Mouse (Mus musculus) layer of hippocampus, adult 9-11 months (tissue): ENCODE results near the gene Iqsec2.
"Not testable (repeated sequence)": the region's sequence is repeated elsewhere in the genome, so short reads cannot be mapped to it uniquely, and the experiment has no call there.

Source experiments
- DNase-seq: peaks from one replicate; pipeline ENCODE4 v3.0.0; 2022

Gene Iqsec2

DNA sequence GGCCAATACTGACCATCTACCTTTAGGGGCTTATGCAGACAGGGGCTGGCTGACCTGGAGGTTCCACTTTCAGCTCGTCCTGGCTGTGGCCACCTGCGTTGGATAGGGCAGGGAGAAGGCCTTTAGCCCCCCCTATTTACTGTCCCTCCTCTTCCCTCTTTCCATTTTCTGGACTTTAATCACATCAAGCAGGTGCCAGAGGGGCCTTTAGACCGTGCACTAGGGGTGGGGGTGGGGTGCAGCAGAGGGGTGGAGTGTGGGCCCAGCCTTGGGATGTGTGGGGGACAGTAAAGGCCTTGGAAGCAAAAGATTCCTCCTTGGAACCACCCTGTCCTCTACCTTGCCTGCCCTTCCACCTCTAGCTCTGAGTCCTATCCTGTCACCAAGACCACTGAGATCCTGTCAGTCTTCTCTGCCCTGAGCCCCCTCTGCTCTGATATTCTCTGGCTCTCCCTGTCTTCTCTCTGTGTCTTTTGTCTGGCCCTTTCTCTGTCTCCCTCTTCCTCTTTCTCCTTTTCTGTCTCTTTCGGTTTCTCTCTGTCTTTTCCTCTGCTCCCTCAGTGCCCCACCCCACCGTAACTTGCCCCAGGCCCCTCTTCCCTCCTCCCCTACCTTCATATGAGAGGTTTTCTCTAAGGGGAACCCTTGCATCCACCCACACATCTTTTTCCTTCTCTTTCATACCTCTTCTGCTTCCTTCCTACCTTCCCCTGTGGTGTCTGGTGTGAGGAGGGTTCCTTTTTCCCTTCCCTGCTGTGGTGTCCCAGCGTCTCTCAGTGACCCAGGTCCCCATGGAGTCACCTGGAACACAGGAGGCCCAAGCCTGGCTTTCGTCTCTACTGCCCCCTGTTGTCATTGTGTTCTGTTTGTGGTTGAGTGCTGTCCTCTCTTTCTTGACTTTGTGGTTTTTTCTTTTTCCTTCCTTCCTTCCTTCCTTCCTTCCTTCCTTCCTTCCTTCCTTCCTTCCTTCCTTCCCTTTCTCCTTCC, 35.9 kb downstream of the Iqsec2 start:
- DNase-seq, result no peak

DNA sequence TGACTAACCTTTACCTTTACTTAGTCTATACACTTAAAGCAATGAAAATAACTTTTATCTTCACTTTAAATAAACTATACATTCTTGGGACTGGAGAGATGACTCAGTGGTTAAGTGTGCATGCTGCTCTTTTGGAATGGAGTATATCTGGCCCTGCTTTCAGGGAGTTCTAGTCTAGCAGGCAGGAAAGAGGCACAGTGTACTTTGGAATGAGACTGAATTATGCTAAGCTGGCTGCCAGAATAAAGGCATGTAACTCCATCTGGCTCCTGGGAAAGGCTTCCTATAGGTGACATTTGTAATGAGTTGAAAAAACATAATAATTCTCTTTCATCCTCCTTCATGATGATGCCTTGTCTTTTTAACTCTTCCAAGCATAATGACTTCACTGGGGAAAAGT, 43.1 kb downstream of the Iqsec2 start:
- DNase-seq, result no peak

DNA sequence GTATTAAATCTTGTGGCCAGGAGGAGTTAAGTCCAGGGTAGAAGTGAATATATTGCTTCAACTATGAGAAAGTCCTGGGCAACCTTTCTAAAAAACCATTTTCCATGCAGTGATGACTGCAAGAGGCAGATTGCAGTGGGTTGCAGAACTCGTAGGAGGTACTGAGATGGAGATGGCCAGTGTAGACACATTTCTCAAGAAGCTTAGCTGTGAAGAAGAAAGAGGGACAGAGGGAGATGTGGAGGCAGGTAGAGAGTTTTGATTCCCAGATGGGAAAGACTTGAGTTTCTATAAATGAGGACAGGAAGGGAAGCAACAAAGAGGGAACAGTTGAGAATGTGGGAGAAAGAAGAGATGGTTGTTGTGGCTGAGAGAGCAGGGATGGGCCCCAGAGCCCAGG, 47.2 kb downstream of the Iqsec2 start:
- no peak for DNase-seq

DNA sequence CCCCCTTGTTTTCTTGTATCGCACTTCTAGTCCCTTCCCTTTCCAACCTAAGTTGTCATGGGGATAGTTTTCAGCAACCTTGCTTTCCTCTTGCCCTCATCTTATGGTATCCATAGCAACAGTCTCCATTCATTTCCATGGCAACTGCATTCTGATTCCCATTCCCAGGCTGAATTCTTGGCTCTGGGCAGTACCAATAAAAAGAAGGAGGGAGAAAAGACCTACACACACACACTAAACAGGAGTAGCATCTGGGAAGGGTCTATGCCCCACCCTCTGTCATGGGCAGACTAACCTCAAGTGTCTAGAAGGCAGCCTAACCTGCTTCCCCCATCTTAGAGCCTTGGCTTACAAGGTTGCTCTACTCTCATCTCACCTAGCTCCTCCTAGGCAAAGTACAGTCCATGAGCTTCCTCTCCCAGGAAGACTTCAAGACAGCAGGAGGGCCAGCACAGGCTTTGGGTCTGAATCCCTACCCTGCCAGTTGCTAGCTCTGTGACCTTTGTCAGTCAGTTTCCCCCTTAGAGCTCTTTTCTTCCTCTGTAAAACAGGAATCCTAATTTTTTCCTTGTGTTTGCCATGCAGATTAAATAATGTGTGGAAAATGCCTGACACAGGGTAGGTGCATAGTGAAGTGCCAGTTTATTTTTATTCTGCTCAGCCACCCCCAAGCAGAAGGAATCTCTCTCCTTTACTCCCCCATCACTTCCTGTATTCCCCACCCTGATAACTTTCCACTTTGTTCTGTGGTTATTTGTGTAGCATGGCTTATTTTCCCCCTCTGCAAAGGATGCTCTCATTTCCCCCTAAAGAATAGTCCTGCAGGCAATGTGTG, 54.0 kb downstream of the Iqsec2 start:
- no peak for DNase-seq

DNA sequence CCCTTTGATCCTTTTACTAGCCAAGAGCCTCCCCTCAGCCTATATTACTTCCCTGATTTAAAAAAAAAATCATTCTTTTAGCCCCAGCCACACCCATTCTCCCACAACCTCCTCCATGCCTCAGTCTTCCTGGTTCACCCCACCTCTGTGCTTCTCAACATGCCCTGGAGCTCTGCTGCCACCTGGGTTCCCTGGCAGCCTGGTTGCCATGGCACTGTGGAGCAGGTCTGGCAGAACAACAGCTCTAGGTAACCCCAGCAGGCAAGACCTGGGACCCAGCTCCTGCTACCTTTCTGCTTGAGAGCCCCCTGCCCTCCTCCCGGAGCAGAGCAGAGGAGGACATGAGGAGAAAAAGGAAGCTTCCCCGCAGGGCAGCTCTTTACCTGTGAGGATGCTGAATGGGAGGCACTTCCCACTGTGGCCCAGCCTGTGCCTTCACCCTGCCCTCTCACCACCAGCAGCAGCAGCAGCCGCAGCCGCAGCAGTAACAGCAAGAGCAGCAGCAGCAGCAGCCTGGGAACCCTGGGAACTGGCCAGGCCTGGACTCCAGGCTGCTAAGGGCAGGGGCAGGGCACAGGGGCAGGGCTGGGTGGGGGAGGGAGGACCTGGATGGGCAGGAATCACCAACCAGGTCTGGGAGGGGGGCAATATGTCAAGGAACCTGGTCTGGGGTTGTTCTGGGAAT, 57.8 kb downstream of the Iqsec2 start:
- no peak for DNase-seq

DNA sequence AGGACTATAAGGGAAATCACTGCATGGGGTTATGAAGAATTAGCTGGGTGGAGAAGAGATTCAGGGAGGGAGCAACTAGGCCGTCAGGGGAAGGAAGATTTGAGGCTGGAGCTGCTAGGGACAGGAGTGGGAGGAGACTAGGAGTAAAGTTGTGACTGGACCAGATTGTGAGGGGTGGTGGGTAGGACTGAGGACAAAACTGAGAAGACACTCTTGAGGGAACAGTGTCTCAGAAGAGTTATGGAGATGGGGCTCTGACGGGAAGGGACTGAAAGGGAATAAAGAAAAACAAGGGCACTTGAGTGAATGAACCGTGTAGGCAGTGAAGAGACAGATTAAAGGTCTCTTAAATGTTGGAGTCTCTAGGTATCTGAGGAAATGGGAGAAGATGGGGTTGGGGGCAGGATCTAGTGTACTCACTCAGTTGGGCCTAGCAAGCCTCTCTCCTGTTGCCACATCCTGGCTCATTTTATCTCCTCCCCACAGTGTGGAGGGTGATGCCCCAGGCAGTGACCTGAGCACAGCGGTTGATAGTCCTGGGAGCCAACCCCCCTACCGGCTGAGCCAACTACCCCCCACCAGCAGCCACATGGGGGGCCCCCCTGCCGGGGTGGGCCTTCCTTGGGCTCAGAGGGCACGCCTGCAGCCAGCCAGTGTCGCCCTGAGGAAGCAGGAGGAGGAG, 58.5 kb downstream of the Iqsec2 start:
- DNase-seq, result no peak

DNA sequence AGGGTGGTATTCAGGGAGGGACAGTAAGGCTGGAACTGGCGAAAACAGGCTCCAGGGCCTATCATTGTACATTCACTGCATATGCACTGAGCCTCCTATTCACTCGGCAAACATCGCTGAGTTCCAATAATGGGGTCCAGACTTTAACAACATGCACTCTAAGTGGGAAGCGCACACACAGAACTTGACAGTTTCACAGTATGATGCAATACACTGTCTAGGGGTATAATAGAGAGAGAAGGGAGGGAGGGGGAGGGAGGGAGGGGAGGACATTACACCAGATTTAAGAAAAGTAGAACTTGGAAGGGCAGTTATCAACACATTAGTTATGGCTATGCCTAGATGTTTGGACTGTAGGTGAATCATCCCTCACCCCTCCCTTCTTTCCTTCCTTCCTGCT, 59.2 kb downstream of the Iqsec2 start:
- DNase-seq, result no peak

DNA sequence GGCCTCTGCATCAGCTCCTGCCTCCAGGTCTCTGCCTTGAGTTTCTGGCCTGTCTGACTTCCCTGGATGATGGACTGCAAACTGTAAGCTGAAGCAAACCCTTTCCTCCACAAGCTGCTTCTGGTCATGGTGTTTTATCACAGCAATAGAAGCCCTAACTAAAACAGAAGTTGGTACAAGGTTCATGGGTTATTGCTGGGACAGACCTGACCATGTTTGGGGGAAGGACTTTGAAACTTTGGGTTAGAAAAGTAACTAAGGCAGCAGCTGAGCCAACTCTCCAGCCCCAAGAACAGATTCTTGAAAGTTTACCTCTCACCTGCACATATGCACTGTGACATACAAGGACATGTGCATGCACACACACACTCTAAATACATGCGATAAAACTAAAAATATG, 61.4 kb downstream of the Iqsec2 start:
- no peak for DNase-seq

DNA sequence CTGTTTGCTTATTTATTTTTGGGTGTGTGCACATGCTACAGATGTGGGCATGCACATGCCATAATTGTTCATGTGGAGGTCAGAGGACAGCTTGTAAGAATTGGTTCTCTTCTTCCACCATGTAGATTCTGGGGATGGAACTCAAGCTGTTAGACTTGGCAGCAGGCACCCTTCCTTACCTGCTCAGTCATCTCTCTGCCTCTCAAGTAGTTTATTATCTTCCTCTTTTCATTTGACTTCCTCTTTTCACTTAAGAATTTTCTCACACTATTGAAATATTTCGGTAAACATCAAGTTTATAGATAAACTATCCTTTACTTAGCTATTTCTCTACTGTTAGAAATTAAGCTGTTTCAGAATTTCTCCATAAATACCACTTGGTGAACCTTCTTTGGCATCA, 70.6 kb downstream of the Iqsec2 start:
- no peak for DNase-seq

DNA sequence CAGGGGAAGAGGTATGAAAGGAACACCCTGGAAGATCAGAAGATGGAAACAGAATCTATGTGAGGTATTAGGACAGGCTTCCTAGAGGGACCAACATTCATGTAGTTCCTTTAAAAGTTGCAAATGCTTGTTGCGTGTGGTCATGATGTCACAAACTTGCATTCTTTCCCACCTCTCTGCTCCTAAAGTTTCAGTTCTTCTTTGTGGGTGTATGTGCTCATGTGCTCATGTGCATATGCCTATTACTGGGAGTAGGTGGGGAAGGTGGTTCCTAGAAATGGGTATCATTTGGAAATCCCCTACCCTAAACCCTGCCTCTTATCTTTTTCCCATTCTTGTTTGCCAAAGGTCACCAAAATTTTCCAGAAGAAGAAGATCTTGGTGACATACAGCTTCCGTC, 74.5 kb downstream of the Iqsec2 start:
- no peak for DNase-seq

DNA sequence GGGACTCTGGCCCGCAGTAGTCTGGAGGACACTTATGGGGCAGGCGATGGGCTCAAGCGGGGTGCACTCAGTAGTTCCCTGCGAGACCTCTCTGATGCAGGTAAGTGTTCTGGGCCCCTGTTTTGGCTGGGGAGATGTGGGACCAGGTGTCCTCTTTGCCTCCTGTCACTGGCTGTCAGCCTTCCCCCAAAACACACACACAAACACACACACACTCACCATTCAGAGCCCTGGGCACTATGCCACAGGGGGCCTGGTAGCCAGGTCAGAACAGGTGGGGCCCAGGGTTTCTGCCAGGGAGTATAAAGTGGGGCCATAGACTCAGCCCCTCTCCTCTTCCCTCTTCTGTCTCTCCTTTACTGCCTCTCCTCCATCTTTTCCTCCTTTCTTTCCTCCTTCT, 77.7 kb downstream of the Iqsec2 start:
- DNase-seq, result no peak

DNA sequence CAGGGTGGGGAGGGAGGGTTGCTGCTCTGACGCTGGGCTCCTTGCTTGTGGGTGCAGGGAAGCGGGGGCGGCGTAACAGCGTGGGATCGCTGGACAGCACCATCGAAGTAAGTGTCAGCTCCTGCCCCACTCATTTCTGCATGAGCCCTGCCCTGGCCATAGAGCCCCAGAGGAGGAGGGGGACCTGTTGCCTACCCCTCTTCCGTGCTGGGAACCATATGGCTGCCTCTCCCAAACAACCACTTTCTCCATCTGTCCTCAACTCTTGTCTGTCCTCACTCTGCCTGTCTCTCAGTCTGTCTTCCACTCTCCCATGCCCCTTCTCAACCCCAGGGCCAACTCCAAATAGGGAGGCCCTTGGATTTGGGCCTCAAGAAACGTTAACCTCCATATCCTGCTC, 78.2 kb downstream of the Iqsec2 start:
- no peak for DNase-seq

DNA sequence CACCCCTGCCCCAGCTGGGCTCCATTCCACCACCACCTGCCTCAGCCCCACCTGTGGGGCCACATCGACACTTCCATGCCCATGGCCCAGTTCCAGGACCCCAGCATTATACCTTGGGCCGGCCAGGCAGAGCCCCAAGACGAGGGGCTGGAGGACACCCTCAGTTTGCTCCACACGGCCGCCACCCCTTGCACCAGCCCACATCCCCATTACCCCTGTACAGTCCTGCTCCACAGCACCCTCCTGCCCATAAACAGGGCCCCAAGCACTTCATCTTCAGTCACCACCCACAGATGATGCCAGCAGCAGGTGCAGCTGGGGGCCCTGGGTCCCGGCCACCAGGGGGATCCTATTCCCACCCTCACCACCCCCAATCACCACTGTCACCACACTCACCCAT, 79.2 kb downstream of the Iqsec2 start:
- DNase-seq, result no peak

DNA sequence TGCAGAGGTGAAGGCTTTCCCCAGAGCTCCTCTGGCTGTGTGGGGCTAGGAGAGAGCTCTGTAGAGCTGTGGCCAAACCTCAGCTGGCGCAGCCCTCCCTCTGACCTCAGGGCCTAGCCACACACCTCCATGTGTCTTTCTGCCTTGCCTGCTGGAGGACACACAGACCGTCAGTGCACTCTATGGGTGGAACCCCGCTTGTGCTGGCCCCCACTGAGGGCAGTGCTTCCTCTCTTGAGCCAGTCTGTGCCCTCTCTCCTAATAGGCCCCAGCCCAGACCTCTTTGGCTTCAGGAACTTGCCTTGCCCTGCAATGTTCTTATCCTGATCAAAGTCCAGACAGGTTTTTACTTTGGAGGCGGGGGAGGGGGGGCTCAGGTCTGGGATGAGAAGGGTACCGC, 80.2 kb downstream of the Iqsec2 start:
- no peak for DNase-seq

DNA sequence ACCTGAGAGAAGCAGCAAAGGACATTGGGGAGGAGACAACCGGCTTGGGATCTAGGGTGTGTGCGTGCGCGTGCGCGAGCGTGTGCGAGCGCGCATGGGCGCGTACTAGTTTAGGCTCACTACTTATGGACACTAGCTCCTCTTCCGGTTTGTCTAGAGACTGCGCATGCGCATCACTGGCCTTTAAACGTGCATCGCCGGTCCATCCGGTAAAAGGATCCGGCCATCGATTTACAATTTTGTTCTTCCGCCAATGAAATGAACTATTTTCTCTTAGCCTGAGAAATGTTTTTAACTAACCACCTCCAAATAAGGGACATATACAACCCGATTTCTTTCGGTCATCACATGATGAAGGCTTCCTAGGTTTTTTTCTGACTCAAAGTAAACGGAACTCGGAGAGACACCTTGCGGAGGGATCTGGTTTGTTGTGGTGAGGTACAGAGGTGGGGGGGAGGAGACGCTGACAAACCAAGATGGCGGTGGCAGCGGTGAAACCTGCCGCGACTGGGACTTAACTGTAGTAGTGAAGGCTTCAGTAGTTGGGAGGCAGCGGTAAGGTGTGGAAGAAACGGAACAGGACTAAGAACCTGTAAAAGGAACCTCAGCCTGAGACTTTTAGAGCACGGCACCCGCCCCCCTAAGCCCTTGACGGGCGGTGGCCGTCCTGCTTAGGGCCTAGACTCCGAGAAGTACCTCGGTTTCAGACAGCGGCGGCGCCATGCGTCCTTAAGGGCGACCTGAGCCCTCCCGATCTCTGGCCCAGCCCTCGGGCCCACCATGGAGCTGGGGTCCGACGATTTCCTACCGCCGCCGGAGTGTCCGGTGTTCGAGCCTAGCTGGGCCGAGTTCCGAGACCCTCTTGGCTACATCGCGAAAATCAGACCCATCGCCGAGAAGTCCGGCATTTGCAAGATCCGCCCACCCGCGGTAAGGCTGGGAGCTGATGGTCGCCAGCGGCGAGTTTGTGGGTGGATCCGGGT, 89.0 kb downstream of the Iqsec2 start, which contains the start of gene Kdm5c:
TSS of gene Kdm5c (plus strand) at position 240 of the 983 bp plus-strand sequence.
- peak; percentile 97 for DNase-seq

DNA sequence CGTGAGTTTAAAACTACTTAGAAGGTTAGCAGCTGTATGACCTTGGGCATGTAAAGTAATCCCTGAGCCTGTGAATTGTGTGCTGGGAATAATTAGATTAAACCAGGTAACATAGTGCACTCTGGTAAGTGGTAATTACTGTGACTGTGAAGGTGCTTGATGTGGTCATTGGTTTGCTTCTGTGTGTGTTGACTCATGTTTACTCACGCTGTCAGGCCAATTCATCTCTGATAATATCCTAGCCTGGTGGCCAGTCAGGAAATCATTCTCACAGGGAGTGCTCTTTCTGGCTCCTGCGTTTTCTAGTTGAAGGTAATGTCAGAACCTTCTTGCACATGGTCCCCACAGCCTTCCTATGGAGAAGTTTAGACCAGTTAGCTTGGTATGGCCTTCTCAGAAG, 90.1 kb downstream of the Iqsec2 start:
- DNase-seq, result no peak

DNA sequence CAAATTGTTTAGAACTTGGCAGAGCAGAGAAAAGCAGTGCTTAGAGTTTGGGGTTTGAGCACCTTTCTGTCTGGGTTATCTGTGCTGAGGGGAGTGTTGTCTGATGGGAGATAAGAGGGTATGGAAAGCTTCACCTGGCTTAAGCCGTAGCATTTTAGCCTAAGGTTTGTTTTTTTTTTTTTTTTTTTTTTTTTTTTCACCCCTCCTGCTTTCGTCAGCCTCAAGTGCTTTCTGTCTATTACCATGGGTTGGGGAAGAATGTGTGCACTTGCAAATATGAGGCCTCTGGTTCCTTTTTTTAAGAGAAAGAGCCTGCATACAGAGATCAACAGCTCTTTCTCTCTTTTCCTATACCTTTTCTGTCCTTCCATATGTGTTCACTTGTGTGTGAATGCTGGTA, 91.7 kb downstream of the Iqsec2 start:
- DNase-seq, result no peak

DNA sequence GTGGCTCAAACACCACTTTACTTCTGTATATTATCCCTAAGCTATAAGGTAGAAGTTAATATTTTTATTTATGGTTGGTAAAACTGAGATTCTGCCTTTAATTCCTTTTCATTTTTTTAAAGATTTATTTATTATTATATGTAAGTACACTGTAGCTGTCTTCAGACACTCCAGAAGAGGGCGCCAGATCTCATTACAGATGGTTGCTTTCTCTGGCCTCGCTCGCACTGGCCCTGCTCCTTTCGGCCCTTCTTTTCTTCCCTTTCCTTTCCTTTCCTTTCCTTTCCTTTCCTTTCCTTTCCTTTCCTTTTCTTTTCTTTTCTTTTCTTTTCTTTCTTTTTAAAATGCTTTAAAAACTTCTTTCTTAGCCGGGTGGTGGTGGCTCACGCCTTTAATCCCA, 99.1 kb downstream of the Iqsec2 start:
- DNase-seq, result not testable (repeated sequence)

DNA sequence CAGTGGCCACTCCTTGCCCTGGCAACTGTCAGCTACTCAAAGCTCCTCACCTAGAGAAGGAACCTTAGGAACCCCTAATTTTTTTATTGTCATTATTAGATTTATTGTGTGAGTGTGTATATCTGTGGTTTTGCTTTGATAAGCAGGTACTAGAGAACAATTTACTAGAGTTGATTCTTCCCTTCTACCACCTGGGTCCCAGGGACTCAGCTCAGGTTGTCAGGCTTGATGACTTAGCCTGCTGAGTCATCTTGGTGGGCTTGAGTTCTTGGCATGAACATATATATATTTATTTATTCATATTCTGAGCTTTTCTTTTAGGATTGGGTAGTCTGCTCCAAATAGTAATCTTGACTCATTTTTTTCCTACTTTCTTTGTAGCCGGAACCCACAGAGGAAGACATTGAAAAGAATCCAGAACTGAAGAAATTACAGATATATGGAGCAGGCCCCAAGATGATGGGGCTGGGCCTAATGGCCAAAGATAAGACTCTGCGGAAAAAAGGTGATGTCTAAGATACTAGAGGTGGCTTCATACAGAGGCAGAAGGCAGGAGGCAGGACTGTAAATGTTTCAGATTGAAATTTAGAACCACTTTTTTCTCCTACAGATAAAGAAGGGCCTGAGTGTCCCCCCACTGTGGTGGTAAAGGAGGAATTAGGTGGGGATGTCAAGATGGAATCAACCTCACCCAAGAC, 100.6 kb downstream of the Iqsec2 start:
- DNase-seq, result no peak

DNA sequence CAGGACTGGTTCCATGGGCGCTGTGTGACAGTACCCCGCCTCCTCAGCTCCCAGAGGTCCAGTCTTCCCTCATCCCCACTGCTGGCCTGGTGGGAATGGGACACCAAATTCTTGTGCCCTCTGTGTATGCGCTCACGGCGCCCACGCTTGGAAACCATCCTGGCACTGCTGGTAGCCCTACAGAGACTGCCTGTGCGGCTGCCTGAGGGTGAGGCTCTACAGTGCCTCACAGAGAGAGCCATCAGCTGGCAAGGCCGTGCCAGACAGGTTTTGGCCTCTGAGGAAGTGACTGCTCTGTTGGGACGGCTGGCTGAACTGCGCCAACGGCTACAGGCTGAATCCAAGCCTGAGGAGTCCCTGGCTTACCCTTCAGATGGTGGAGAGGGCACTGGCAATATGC, 127.1 kb downstream of the Iqsec2 start:
- DNase-seq, result peak; percentile 10
